Mouse (Mus musculus): ENCODE data around the gene Pitpnm2.
A peak's percentile ranks its signal among the peaks of the same experiment; 100 is the strongest.

GRCm38 (mm10) chr5:124210281-124211016 lies 39.1 kb downstream of the Pitpnm2 start:
- TF ChIP-seq CTCF (IDR thresholded peaks at IDR 0.05; ENCODE audit: low read depth, low read length) (peak; percentile 24; the same call in 1 of the 2 replicates), GATA1 (IDR thresholded peaks at IDR 0.05; ENCODE audit: borderline replicate concordance, low read length) (no peak)

Data from G1E (cell line).